Mouse (Mus musculus): ENCODE measurements around the gene Piwil4. TPM values are rescaled to one million over a fixed set of nuclear protein-coding genes. Genes with fewer than 3 reads are reported as not detected.
"Not testable (repeated sequence)": the region's sequence is repeated elsewhere in the genome, so short reads cannot be mapped to it uniquely, and the experiment has no call there.

Piwil4 gene
- polyA plus RNA-seq, 1 experiment from 2014 or later, result 0.19 TPM

- no peak for ATAC-seq
- H3K9me3 ChIP-seq, result no peaks in the 10 kb centered on the region
- no peak overlapping the region for H3K27ac ChIP-seq
- peaks cover 21% of the 10 kb centered on the region for H3K27me3 ChIP-seq
- 85% methylated on average over 5 of the region's 5 CpGs for whole genome bisulfite sequencing
- H3K36me3 ChIP-seq, result no peaks in the 10 kb centered on the region
- H3K4me2 ChIP-seq (replicated peaks), result no peak overlapping the region
- H3K4me3 ChIP-seq (replicated peaks), result no peak overlapping the region
- H3K9ac ChIP-seq (replicated peaks), result no peak overlapping the region
- H3K4me1 ChIP-seq (replicated peaks), result 0 out of 2 replicates have a peak, but pooled peaks cover 4% of the 10 kb centered on the region
These were observed 18.9 kb downstream of the Piwil4 start for GRCm38 (mm10) chr9:14721610-14722009.

GRCm38 (mm10) chr9:14720384-14720783 is 20.1 kb downstream of the Piwil4 start:
- WGBS, result 57% methylated on average over 2 of the region's 2 CpGs
- Histone ChIP-seq H3K36me3 (no peaks in the 10 kb centered on the region), H3K4me3 (replicated peaks) (no peak overlapping the region)

GRCm38 (mm10) chr9:14718332-14718691 is 22.2 kb downstream of the Piwil4 start:
- Histone ChIP-seq H3K36me3 (no peaks in the 10 kb centered on the region), H3K4me2 (replicated peaks) (peak overlapping the region; percentile 9; the same call in 1 of the 2 replicates), H3K4me1 (replicated peaks) (0 out of 2 replicates have a peak, but pooled peaks cover 4% of the 10 kb centered on the region), H3K9ac (replicated peaks) (no peak overlapping the region), H3K9me3 (no peaks in the 10 kb centered on the region), H3K27ac (no peak overlapping the region), H3K4me3 (replicated peaks) (no peak overlapping the region), H3K27me3 (peaks cover 11% of the 10 kb centered on the region; the same call in 1 of the 2 replicates)
- no peak for ATAC-seq

More at GRCm38 (mm10) chr9:14720384-14720783, 20.1 kb downstream of the Piwil4 start:
- peaks cover 14% of the 10 kb centered on the region for H3K27me3 ChIP-seq
- no peak overlapping the region for H3K9ac ChIP-seq (replicated peaks)
- H3K4me1 ChIP-seq (replicated peaks), result 0 out of 2 replicates have a peak, but pooled peaks cover 4% of the 10 kb centered on the region
- H3K4me2 ChIP-seq (replicated peaks), result no peak overlapping the region
- no peak overlapping the region for H3K27ac ChIP-seq
- ATAC-seq, result no peak
- H3K9me3 ChIP-seq, result no peaks in the 10 kb centered on the region

- Histone ChIP-seq H3K4me2 (replicated peaks) (peak overlapping the region; percentile 9; the same call in 1 of the 2 replicates), H3K27me3 (peaks cover 11% of the 10 kb centered on the region; the same call in 1 of the 2 replicates), H3K9ac (replicated peaks) (no peak overlapping the region), H3K9me3 (no peaks in the 10 kb centered on the region), H3K4me3 (replicated peaks) (no peak overlapping the region), H3K27ac (no peak overlapping the region), H3K4me1 (replicated peaks) (0 out of 2 replicates have a peak, but pooled peaks cover 4% of the 10 kb centered on the region), H3K36me3 (no peaks in the 10 kb centered on the region)
- ATAC-seq, result peak; percentile 84
- WGBS, result 46% methylated on average over 14 of the region's 14 CpGs
These were observed 22.7 kb downstream of the Piwil4 start for GRCm38 (mm10) chr9:14717689-14718331.

GRCm38 (mm10) chr9:14715258-14715657 is 25.3 kb downstream of the Piwil4 start:
- H3K4me2 ChIP-seq (replicated peaks), result no peak overlapping the region
- H3K4me1 ChIP-seq (replicated peaks), result 0 out of 2 replicates have a peak, but pooled peaks cover 4% of the 10 kb centered on the region
- H3K9ac ChIP-seq (replicated peaks), result no peak overlapping the region
- H3K36me3 ChIP-seq, result no peaks in the 10 kb centered on the region
- H3K27me3 ChIP-seq, result no peaks in the 10 kb centered on the region; the same call in 1 of the 2 replicates
- no peak overlapping the region for H3K4me3 ChIP-seq (replicated peaks)
- H3K9me3 ChIP-seq, result no peaks in the 10 kb centered on the region
- no peak for ATAC-seq
- H3K27ac ChIP-seq, result no peak overlapping the region
- 89% methylated on average over 15 of the region's 15 CpGs for WGBS

- no peaks in the 10 kb centered on the region for H3K27me3 ChIP-seq
- no peak for ATAC-seq
- 87% methylated on average over 3 of the region's 3 CpGs for WGBS
These were observed 29.6 kb downstream of the Piwil4 start for GRCm38 (mm10) chr9:14710910-14711309.

GRCm38 (mm10) chr9:14705321-14706162 is 35.0 kb downstream of the Piwil4 start:
- Histone ChIP-seq H3K27ac (no peak overlapping the region), H3K36me3 (no peaks in the 10 kb centered on the region), H3K4me1 (replicated peaks) (no peaks in the 10 kb centered on the region), H3K4me2 (replicated peaks) (no peak overlapping the region), H3K27me3 (no peaks in the 10 kb centered on the region), H3K9me3 (no peaks in the 10 kb centered on the region), H3K4me3 (replicated peaks) (no peak overlapping the region), H3K9ac (replicated peaks) (no peak overlapping the region)
- no peak for ATAC-seq
- 77% methylated on average over 13 of the region's 13 CpGs for WGBS

More at GRCm38 (mm10) chr9:14710910-14711309, 29.6 kb downstream of the Piwil4 start:
- Histone ChIP-seq H3K4me1 (replicated peaks) (no peaks in the 10 kb centered on the region), H3K4me2 (replicated peaks) (no peak overlapping the region), H3K4me3 (replicated peaks) (no peak overlapping the region), H3K36me3 (no peaks in the 10 kb centered on the region), H3K27ac (no peak overlapping the region), H3K9ac (replicated peaks) (no peak overlapping the region), H3K9me3 (no peaks in the 10 kb centered on the region)

GRCm38 (mm10) chr9:14700795-14701194 is 39.7 kb downstream of the Piwil4 start:
- not testable (repeated sequence) for H3K27me3 ChIP-seq; H3K36me3 ChIP-seq; H3K9ac ChIP-seq (replicated peaks); H3K9me3 ChIP-seq; H3K4me3 ChIP-seq (replicated peaks); ATAC-seq; H3K4me2 ChIP-seq (replicated peaks); H3K4me1 ChIP-seq (replicated peaks); H3K27ac ChIP-seq
- WGBS, result 84% methylated on average over 1 of the region's 1 CpGs

GRCm38 (mm10) chr9:14699288-14699640 is 41.3 kb downstream of the Piwil4 start:
- 45% methylated on average over 7 of the region's 7 CpGs for WGBS

GRCm38 (mm10) chr9:14698582-14699287 is 41.8 kb downstream of the Piwil4 start:
- H3K4me1 ChIP-seq (replicated peaks), result no peaks in the 10 kb centered on the region
- H3K9me3 ChIP-seq, result no peaks in the 10 kb centered on the region
- 46% methylated on average over 12 of the region's 12 CpGs for WGBS
- no peak overlapping the region for H3K4me2 ChIP-seq (replicated peaks)
- H3K4me3 ChIP-seq (replicated peaks), result no peak overlapping the region
- H3K27me3 ChIP-seq, result no peaks in the 10 kb centered on the region
- ATAC-seq, result peak; percentile 93
- H3K9ac ChIP-seq (replicated peaks), result no peak overlapping the region
- H3K36me3 ChIP-seq, result no peaks in the 10 kb centered on the region
- no peak overlapping the region for H3K27ac ChIP-seq

More at GRCm38 (mm10) chr9:14699288-14699640, 41.3 kb downstream of the Piwil4 start:
- Histone ChIP-seq H3K9me3 (no peaks in the 10 kb centered on the region), H3K4me2 (replicated peaks) (no peak overlapping the region), H3K27me3 (no peaks in the 10 kb centered on the region), H3K4me3 (replicated peaks) (no peak overlapping the region), H3K9ac (replicated peaks) (no peak overlapping the region), H3K27ac (no peak overlapping the region), H3K4me1 (replicated peaks) (no peaks in the 10 kb centered on the region), H3K36me3 (no peaks in the 10 kb centered on the region)
- peak; percentile 64 for ATAC-seq

- WGBS, result 70% methylated on average over 4 of the region's 4 CpGs
- H3K9ac ChIP-seq (replicated peaks), result no peak overlapping the region
- ATAC-seq, result no peak
- no peak overlapping the region for H3K27ac ChIP-seq
- H3K9me3 ChIP-seq, result no peaks in the 10 kb centered on the region
- H3K27me3 ChIP-seq, result no peaks in the 10 kb centered on the region
- H3K36me3 ChIP-seq, result no peaks in the 10 kb centered on the region
- no peak overlapping the region for H3K4me3 ChIP-seq (replicated peaks)
- no peak overlapping the region for H3K4me2 ChIP-seq (replicated peaks)
- H3K4me1 ChIP-seq (replicated peaks), result no peaks in the 10 kb centered on the region
These were observed 42.6 kb downstream of the Piwil4 start for GRCm38 (mm10) chr9:14697903-14698302.
